Mouse (Mus musculus) limb, embryonic 11.5 days (tissue): ENCODE results near the gene Cggbp1. TPM values are rescaled to one million over a fixed set of nuclear protein-coding genes. Genes with fewer than 3 reads are reported as not detected.

Source experiments
- ATAC-seq: fragments of 200-750 bp; cut with Nextera tagmentation; 2 replicates; pipeline ENCODE4 v1.8.0; 2017; ENCODE audit warnings: low read depth; ENCODE audit not compliant: insufficient number of reproducible peaks, low FRiP score, low TSS enrichment
- DNase-seq: peaks from one replicate; pipeline ENCODE4 v3.0.0-alpha.2; 2015; ENCODE audit warnings: low spot score
- H3K27ac ChIP-seq: fragments of 300-500 bp; sonication (generic); replicated peaks from 2 replicates; pipeline ENCODE4 v1.5.1; 2014; ENCODE audit warnings: low read depth, mild to moderate bottlenecking, low read length
- H3K27me3 ChIP-seq: fragments of 300-500 bp; sonication (generic); 2 replicates; pipeline ENCODE4 v1.6.1; 2014; ENCODE audit warnings: mild to moderate bottlenecking, low read length, mixed read lengths; ENCODE audit not compliant: control insufficient read depth, insufficient read depth
- H3K36me3 ChIP-seq: fragments of 300-500 bp; sonication (generic); 2 replicates; pipeline ENCODE4 v1.6.1; 2014; ENCODE audit warnings: mild to moderate bottlenecking, low read length, moderate library complexity, mixed read lengths; ENCODE audit not compliant: control insufficient read depth, insufficient read depth
- H3K4me1 ChIP-seq: fragments of 300-500 bp; sonication (generic); 2 replicates; pipeline ENCODE4 v1.6.1; 2014; ENCODE audit warnings: low read length, mixed read lengths; ENCODE audit not compliant: control insufficient read depth, insufficient read depth
- H3K4me2 ChIP-seq: fragments of 300-500 bp; sonication (generic); 2 replicates; pipeline ENCODE4 v1.6.1; 2014; ENCODE audit warnings: low read depth, mild to moderate bottlenecking, moderate library complexity; ENCODE audit not compliant: severe bottlenecking
- H3K4me3 ChIP-seq: fragments of 300-500 bp; sonication (generic); 2 replicates; pipeline ENCODE4 v1.5.1; 2014; ENCODE audit warnings: low read depth, low read length
- H3K9ac ChIP-seq: fragments of 300-500 bp; sonication (generic); 2 replicates; pipeline ENCODE4 v1.6.1; 2014; ENCODE audit warnings: mild to moderate bottlenecking, low read length
- H3K9me3 ChIP-seq: fragments of 300-500 bp; sonication (generic); 2 replicates; pipeline ENCODE4 v1.6.1; 2016; ENCODE audit warnings: low read length; ENCODE audit not compliant: control insufficient read depth
- WGBS: fragments of 180-500 bp; shearing (Covaris S2); extraction: QIAGEN DNeasy Blood & Tissue Kit; methylation state at CpG from one replicate; pipeline ENCODE4 v1.1.7; 2014; 5-methylcytosine and 5-hydroxymethylcytosine counted together
- polyA plus RNA-seq: library from polyadenylated mRNA; unstranded; fragments of >200 nt; fragmentation: Nextera tagmentation; extraction: Ambion mirVana; gene quantifications from 2 replicates; pipeline ENCODE4 v1.2.1, GENCODE M21; 2014

The Cggbp1 gene
- 119 and 120 TPM in 2 replicates for polyA plus RNA-seq

DNA sequence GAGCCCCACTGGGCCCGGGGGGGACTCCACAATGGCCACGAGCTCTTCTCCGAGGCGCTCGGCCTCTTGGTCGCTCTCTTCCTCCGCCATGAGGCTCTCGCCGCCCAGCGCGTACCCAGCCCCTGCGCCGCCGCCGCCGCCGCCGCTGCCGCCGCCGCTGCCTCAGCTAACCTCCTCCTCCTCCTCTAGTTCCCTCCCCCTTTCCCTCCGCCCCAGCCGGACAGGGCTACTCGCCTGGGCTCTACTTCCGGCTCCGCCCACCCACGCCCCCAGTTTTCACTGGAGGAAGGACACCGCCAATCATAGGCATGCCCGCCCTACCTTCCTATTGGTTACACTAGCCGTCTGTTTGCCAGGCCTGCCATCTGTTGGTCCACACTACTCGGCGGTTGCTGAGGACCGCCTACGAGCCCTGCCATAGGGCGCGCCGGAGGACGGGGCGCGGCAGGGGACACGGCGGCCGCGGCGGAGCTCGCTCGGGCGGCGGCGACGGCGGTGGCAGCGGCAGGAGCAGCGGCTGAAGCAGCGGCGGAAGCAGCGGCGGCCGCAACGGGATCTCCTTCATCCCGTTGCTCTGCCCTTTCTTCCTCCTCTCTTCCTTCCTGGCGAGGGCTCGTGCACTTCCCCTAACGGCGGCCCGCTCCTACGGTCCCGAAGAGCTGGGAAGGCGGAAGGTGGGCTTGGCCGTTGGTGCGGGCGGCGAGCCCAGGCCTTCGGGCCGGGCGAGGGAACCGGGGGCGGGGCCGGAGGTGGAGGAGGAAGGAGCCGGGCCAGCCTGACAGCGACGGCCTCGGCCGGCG is at the start of gene Cggbp1, which contains the start of gene Zfp654:
Gene Cggbp1 (plus strand): TSS at position 434 of the 800 bp plus-strand sequence.
Gene Zfp654 (minus strand): TSS at position 90 of the 800 bp plus-strand sequence.
- H3K27me3 ChIP-seq: no peaks in the 10 kb centered on the region
- peak within 1 kb of the TSS; percentile 92 for H3K9ac ChIP-seq
- no peaks in the 10 kb centered on the region for H3K9me3 ChIP-seq
- H3K27ac ChIP-seq: peak within 1 kb of the TSS; percentile 96
- H3K4me2 ChIP-seq: peak within 1 kb of the TSS; percentile 87
- ATAC-seq (peak; percentile 100), DNase-seq (peak; percentile 100)
- H3K4me3 ChIP-seq: peak within 1 kb of the TSS; percentile 95
- H3K36me3 ChIP-seq: peaks cover 8% of the 10 kb centered on the region
- 0 out of 2 replicates have a peak, but pooled peaks cover 3% of the 10 kb centered on the region for H3K4me1 ChIP-seq
- WGBS: under 1% methylated on average over 54 of the region's 85 CpGs

- ATAC-seq: no peak
- Histone ChIP-seq H3K4me3 (no peak overlapping the region), H3K4me2 (no peak overlapping the region), H3K4me1 (no peaks in the 10 kb centered on the region), H3K36me3 (no peaks in the 10 kb centered on the region), H3K27ac (no peak overlapping the region), H3K9ac (no peak overlapping the region), H3K9me3 (no peaks in the 10 kb centered on the region), H3K27me3 (no peaks in the 10 kb centered on the region)
- 80% methylated on average over 3 of the region's 3 CpGs for WGBS
- no peak for DNase-seq
Observed at GRCm38 (mm10) chr16:64803041-64803440, 48.8 kb upstream of the Cggbp1 start.

GRCm38 (mm10) chr16:64817094-64817765 is 34.6 kb upstream of the Cggbp1 start:
- 97% methylated on average over 3 of the region's 3 CpGs for WGBS
- H3K36me3 ChIP-seq: peaks cover 2% of the 10 kb centered on the region; the same call in 1 of the 2 replicates
- H3K27ac ChIP-seq: no peak overlapping the region
- no peak overlapping the region for H3K9ac ChIP-seq
- H3K4me2 ChIP-seq: no peak overlapping the region
- no peaks in the 10 kb centered on the region for H3K27me3 ChIP-seq
- ATAC-seq (no peak), DNase-seq (no peak)
- no peaks in the 10 kb centered on the region for H3K9me3 ChIP-seq
- no peak overlapping the region for H3K4me3 ChIP-seq
- no peaks in the 10 kb centered on the region for H3K4me1 ChIP-seq

- H3K9me3 ChIP-seq: no peaks in the 10 kb centered on the region
- 96% methylated on average over 1 of the region's 1 CpGs for WGBS
- no peak overlapping the region for H3K4me3 ChIP-seq
- H3K27ac ChIP-seq: no peak overlapping the region
- H3K27me3 ChIP-seq: no peaks in the 10 kb centered on the region
- H3K36me3 ChIP-seq: no peaks in the 10 kb centered on the region; the same call in 1 of the 2 replicates
- ATAC-seq (no peak), DNase-seq (no peak)
- H3K9ac ChIP-seq: no peak overlapping the region
- H3K4me2 ChIP-seq: no peak overlapping the region
- H3K4me1 ChIP-seq: no peaks in the 10 kb centered on the region
Observed at GRCm38 (mm10) chr16:64823890-64824289, 27.9 kb upstream of the Cggbp1 start.

DNA sequence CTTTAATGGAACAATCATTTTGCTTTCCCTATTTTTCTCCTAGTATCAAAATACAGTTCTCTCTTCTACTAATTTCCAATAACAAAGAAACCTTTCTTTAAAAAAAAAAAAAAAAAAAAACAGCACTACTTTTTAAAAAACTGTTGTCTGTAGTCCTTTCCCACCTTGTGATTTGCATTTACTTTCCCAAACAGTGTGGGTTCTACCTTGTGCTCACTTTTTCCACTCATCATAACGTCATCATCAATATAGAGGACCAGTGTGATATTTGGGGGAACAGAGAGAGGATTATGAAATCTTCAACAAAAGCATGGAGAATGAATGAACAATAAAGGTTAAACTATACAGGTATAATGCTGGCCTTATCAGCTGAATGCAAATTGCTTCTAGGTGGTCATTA is 27.3 kb upstream of the Cggbp1 start:
- H3K4me2 ChIP-seq: no peak overlapping the region
- H3K27me3 ChIP-seq: no peaks in the 10 kb centered on the region
- ATAC-seq (no peak), DNase-seq (no peak)
- WGBS: 94% methylated on average over 1 of the region's 1 CpGs
- no peaks in the 10 kb centered on the region for H3K4me1 ChIP-seq
- H3K27ac ChIP-seq: no peak overlapping the region
- H3K4me3 ChIP-seq: no peak overlapping the region
- H3K9ac ChIP-seq: no peak overlapping the region
- no peaks in the 10 kb centered on the region for H3K9me3 ChIP-seq
- H3K36me3 ChIP-seq: no peaks in the 10 kb centered on the region; the same call in 1 of the 2 replicates

DNA sequence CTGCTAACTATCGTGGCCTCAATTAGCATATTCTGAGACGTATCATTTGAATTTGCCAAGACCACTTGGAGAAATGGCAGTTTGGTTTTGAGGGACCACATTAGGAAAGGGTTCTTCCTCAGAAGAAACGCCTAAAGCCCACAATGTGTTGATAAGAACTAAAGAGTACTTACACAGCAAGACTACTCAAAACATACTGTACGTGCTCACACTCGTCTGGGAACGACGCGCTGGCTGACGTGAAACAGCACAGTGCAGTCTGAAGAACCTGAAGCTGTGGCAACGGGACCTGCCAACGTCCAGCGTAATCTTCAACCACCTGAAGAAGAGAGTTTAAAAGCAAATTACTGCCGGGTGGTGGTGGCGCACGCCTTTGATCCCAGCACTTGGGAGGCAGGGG is 21.5 kb upstream of the Cggbp1 start:
- no peak for ATAC-seq
- no peak overlapping the region for H3K9ac ChIP-seq
- H3K27me3 ChIP-seq: no peaks in the 10 kb centered on the region
- WGBS: 86% methylated on average over 15 of the region's 15 CpGs
- no peak overlapping the region for H3K4me3 ChIP-seq
- H3K27ac ChIP-seq: no peak overlapping the region
- H3K4me1 ChIP-seq: no peaks in the 10 kb centered on the region
- H3K4me2 ChIP-seq: no peak overlapping the region
- no peaks in the 10 kb centered on the region for H3K36me3 ChIP-seq
- H3K9me3 ChIP-seq: no peaks in the 10 kb centered on the region
- no peak for DNase-seq

DNA sequence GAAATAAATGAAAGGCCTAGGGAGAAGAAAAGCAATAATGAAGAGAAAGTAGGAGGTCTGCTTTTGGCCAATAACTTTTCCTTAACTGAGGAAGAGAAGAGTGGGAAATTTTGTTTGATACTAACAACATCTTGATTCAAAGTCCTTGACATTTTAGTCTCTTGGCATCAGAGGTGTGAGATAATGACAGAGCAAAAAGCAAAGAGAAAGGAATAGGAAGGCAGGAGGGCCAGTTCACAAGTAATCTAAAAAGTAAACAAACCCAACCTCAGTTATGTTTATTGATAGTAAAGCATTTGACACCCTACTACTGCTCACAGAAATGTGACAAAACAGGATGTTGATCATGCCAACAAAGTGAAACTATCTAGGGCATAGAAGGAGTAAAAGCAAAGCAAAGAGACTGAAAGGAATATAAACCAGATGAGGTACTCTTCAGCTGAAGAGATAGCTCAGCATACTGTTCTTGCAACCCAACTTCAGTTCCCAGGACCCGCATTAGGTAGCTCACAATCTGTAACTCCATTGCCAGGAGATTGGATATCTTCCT is 15.7 kb upstream of the Cggbp1 start:
- Histone ChIP-seq H3K36me3 (no peaks in the 10 kb centered on the region), H3K4me3 (no peak overlapping the region), H3K4me2 (no peak overlapping the region), H3K27me3 (no peaks in the 10 kb centered on the region), H3K4me1 (no peaks in the 10 kb centered on the region), H3K9ac (no peak overlapping the region), H3K9me3 (no peaks in the 10 kb centered on the region), H3K27ac (no peak overlapping the region)
- ATAC-seq: no peak
- DNase-seq: no peak
- WGBS: 63% methylated on average over 1 of the region's 1 CpGs

- Histone ChIP-seq H3K4me2 (no peak overlapping the region), H3K4me1 (no peaks in the 10 kb centered on the region), H3K9me3 (no peaks in the 10 kb centered on the region), H3K27me3 (no peaks in the 10 kb centered on the region), H3K27ac (no peak overlapping the region), H3K36me3 (no peaks in the 10 kb centered on the region), H3K4me3 (no peak overlapping the region), H3K9ac (no peak overlapping the region)
- no peak for ATAC-seq
- 93% methylated on average over 2 of the region's 2 CpGs for WGBS
- no peak for DNase-seq
Observed at GRCm38 (mm10) chr16:64836709-64837108, 15.1 kb upstream of the Cggbp1 start.
